Mouse (Mus musculus) stomach, postnatal 0 days (tissue): ENCODE data around the gene Slc6a19.

Experiments used
- CTCF ChIP-seq: IDR thresholded peaks from 2 replicates; pipeline ENCODE4 v1.5.1; 2016; ENCODE audit warnings: antibody characterized with exemption, low read depth, mild to moderate bottlenecking, moderate library complexity
- EP300 ChIP-seq: optimal IDR thresholded peaks from 2 replicates; pipeline ENCODE3; 2016; ENCODE audit warnings: antibody characterized with exemption

DNA sequence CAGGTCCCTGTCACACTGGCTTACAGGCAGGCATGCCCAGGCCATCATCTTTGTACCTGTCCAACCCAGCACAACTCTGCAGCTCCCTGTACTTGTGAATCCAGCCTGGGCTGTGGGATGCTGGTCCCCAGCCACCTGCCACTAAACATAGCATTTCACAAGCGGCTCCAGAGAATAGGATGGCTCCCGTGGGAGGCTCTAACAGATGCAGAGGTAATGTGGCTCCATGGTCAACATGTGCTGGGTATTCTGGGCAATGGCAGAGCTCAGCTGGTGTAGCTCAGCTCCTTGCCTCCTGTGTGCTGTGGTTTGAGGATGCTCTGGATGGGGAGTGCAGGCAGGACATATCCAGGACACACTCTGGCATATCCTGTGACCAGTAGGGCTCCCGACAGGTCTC is 39.0 kb upstream of the Slc6a19 start:
- TF ChIP-seq CTCF: no peak
- no peak for TF ChIP-seq EP300
